Mouse (Mus musculus): ENCODE data around the gene Ifitm10.

GRCm38 (mm10) chr7:142409603-142410002 lies 36.0 kb upstream of the Ifitm10 start:
- TF ChIP-seq POLR2A (IDR thresholded peaks at IDR 0.05; ENCODE audit: borderline replicate concordance, extremely low read depth, low read depth, low read length) (no peak), CTCF (IDR thresholded peaks at IDR 0.05; ENCODE audit: insufficient read depth, low read length) (no peak)

Data from lung, adult 2 months (tissue).